ENCODE assay signal across 16 mouse cellular contexts in genomic region chr4:139811901-139812300, GRCm38 (mm10). TPM values are rescaled to one million over a fixed set of nuclear protein-coding genes. Genes with fewer than 3 reads are reported as not detected.
"Had no signal": no experiment of that assay in that cellular context is flagged by ENCODE, and none has a peak within 500 bp of the region (broad histone marks: within the 10 kb centered on the region; RNA-seq: fewer than 3 reads in every experiment).

No protein-coding gene starts in this region.

- DNase-seq: kidney, adult 8-10 months; kidney, postnatal 25 days; lung, adult 2 months; lung, postnatal 36 days; right cerebral cortex, adult 18-20 months; right cerebral cortex, postnatal 25 days; thymus, postnatal 4 days had no signal

- H3K4me2 ChIP-seq: liver, embryonic 11.5 days; liver, embryonic 15.5 days had no signal

- H3K27ac ChIP-seq: left cerebral cortex, adult 2 months; liver, embryonic 15.5 days had no signal

- H3K36me3 ChIP-seq: limb, embryonic 10.5 days; liver, embryonic 15.5 days; neural tube, embryonic 13.5 days had no signal

- ATAC-seq: intestine, postnatal 0 days; lung, postnatal 0 days had no signal

- H3K9ac ChIP-seq: liver, embryonic 15.5 days had no signal

- H3K4me1 ChIP-seq: liver, embryonic 15.5 days had no signal

- H3K9me3 ChIP-seq: limb, embryonic 10.5 days; liver, embryonic 15.5 days; neural tube, embryonic 13.5 days had no signal

- H3K4me3 ChIP-seq: left cerebral cortex, adult 2 months; liver, embryonic 15.5 days; neural tube, embryonic 13.5 days had no signal

RNA-seq across cellular contexts. Expression of gene Pax7, which starts 21.4 kb away (rescaled TPM):
- polyA plus RNA-seq: intestine, postnatal 0 days; kidney, embryonic 16.5 days; lung, postnatal 0 days; small intestine, adult 2 months had no signal
